Mouse (Mus musculus): Measurements from ENCODE around the gene Naa20. TPM values are rescaled to one million over a fixed set of nuclear protein-coding genes. Genes with fewer than 3 reads are reported as not detected.

Gene Naa20
- polyA plus RNA-seq, 1 experiment, result 43.7 TPM

- no peak for DNase-seq
- TF ChIP-seq POLR2A (IDR thresholded peaks at IDR 0.05; ENCODE audit: low read depth, low read length) (no peak), CTCF (conservative IDR thresholded peaks at IDR 0.05; ENCODE audit: insufficient read depth, insufficient read length, low read depth, low read length) (no peak)
- H3K36me3 ChIP-seq (ENCODE audit: control insufficient read depth, insufficient read depth, low read length), result no peaks in the 10 kb centered on the region
- H3K27me3 ChIP-seq (replicated peaks; ENCODE audit: control insufficient read depth, insufficient read depth, low read length), result no peaks in the 10 kb centered on the region
- 36% methylated on average over 10 of the region's 10 CpGs for WGBS
- no peak overlapping the region for H3K4me3 ChIP-seq (ENCODE audit: insufficient read depth, low read depth, low read length)
- no peaks in the 10 kb centered on the region for H3K4me1 ChIP-seq (ENCODE audit: control insufficient read depth, insufficient read depth, low read length)
- no peak overlapping the region for H3K27ac ChIP-seq (ENCODE audit: insufficient read depth, low read depth, low read length)
These were observed 53.9 kb downstream of the Naa20 start for GRCm38 (mm10) chr2:145955844-145956243.

DNA sequence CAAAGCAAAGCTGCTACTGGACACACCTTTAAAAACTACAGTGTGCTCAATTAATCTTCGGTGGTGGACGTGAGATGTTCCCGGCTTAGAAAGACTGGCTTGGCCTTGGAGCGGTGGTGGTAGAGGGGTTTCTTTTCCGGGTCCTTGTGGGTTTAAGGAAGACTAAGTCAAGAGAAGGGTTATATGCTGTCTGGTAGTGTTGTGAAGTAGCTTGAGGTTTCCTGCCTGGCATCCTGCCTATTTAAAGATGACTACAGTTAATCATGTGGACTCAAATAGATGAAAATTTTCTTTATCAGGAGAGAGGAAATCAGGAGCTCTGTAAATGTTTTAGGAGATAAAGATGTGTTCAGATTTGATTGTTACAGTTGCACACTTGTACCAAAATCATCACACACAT lies 54.4 kb downstream of the Naa20 start:
- Histone ChIP-seq H3K27ac (ENCODE audit: insufficient read depth, low read depth, low read length) (no peak overlapping the region), H3K36me3 (ENCODE audit: control insufficient read depth, insufficient read depth, low read length) (no peaks in the 10 kb centered on the region), H3K27me3 (replicated peaks; ENCODE audit: control insufficient read depth, insufficient read depth, low read length) (no peaks in the 10 kb centered on the region), H3K4me1 (ENCODE audit: control insufficient read depth, insufficient read depth, low read length) (no peaks in the 10 kb centered on the region), H3K4me3 (ENCODE audit: insufficient read depth, low read depth, low read length) (no peak overlapping the region)
- DNase-seq, result no peak
- 19% methylated on average over 5 of the region's 5 CpGs for WGBS
- TF ChIP-seq POLR2A (IDR thresholded peaks at IDR 0.05; ENCODE audit: low read depth, low read length), result no peak
- no peak for TF ChIP-seq CTCF (conservative IDR thresholded peaks at IDR 0.05; ENCODE audit: insufficient read depth, insufficient read length, low read depth, low read length)

DNA sequence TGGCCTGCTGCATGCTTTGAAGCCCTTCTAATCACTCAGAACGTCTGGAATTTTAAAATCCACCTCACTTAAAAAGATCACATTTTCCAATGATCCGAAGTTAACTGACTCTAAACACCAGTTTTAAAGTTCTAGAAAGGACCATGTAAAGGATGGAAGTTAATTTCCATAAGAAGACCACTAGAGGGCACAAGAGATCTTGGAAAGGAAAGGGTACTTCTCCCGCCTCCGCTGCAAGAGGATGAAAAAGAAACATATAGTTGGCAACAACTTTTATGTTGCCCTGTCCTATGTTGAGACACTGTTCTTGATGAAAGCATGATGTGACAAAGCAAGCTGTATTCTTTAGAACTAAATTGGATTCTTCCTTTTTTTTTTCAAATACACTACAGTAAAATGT lies 55.6 kb downstream of the Naa20 start:
- no peak overlapping the region for H3K27ac ChIP-seq (ENCODE audit: insufficient read depth, low read depth, low read length)
- WGBS, result 10% methylated on average over 4 of the region's 4 CpGs
- DNase-seq, result peak; percentile 21

GRCm38 (mm10) chr2:145958097-145958496 lies 56.2 kb downstream of the Naa20 start:
- H3K27ac ChIP-seq (ENCODE audit: insufficient read depth, low read depth, low read length), result no peak overlapping the region
- no peaks in the 10 kb centered on the region for H3K4me1 ChIP-seq (ENCODE audit: control insufficient read depth, insufficient read depth, low read length)
- no peak overlapping the region for H3K4me3 ChIP-seq (ENCODE audit: insufficient read depth, low read depth, low read length)
- 87% methylated on average over 6 of the region's 6 CpGs for whole genome bisulfite sequencing
- H3K27me3 ChIP-seq (replicated peaks; ENCODE audit: control insufficient read depth, insufficient read depth, low read length), result no peaks in the 10 kb centered on the region
- no peaks in the 10 kb centered on the region for H3K36me3 ChIP-seq (ENCODE audit: control insufficient read depth, insufficient read depth, low read length)
- TF ChIP-seq CTCF (conservative IDR thresholded peaks at IDR 0.05; ENCODE audit: insufficient read depth, insufficient read length, low read depth, low read length), result no peak
- no peak for TF ChIP-seq POLR2A (IDR thresholded peaks at IDR 0.05; ENCODE audit: low read depth, low read length)
- DNase-seq, result no peak

More for the DNA sequence above, 55.6 kb downstream of the Naa20 start:
- TF ChIP-seq CTCF (conservative IDR thresholded peaks at IDR 0.05; ENCODE audit: insufficient read depth, insufficient read length, low read depth, low read length) (no peak), POLR2A (IDR thresholded peaks at IDR 0.05; ENCODE audit: low read depth, low read length) (no peak)
- Histone ChIP-seq H3K36me3 (ENCODE audit: control insufficient read depth, insufficient read depth, low read length) (no peaks in the 10 kb centered on the region), H3K27me3 (replicated peaks; ENCODE audit: control insufficient read depth, insufficient read depth, low read length) (no peaks in the 10 kb centered on the region), H3K4me1 (ENCODE audit: control insufficient read depth, insufficient read depth, low read length) (no peaks in the 10 kb centered on the region), H3K4me3 (ENCODE audit: insufficient read depth, low read depth, low read length) (no peak overlapping the region)

DNA sequence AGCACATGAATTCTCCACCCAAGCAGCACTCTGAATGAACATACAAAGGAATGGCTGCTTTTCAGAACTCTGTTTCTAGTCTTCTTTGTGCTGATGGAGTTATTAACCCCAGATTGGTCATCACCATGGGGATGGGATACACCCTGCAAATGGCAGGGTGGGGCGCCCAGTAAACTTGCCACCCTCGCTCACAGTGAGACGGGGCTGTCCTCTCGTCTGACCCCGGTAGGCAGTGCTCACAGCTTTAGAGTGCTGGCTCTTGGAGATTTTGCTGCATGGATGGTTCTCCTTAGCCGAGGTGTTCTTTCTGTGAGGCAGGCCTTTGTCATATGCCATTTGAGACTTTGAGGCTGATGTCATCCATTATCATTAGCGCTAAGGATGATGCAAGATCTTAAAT lies 56.7 kb downstream of the Naa20 start:
- no peak for DNase-seq
- no peak overlapping the region for H3K4me3 ChIP-seq (ENCODE audit: insufficient read depth, low read depth, low read length)
- WGBS, result 85% methylated on average over 7 of the region's 7 CpGs

GRCm38 (mm10) chr2:145961861-145962260 lies 60.0 kb downstream of the Naa20 start:
- H3K27me3 ChIP-seq (replicated peaks; ENCODE audit: control insufficient read depth, insufficient read depth, low read length), result no peaks in the 10 kb centered on the region
- no peak for TF ChIP-seq POLR2A (IDR thresholded peaks at IDR 0.05; ENCODE audit: low read depth, low read length)
- no peak for TF ChIP-seq CTCF (conservative IDR thresholded peaks at IDR 0.05; ENCODE audit: insufficient read depth, insufficient read length, low read depth, low read length)
- H3K4me1 ChIP-seq (ENCODE audit: control insufficient read depth, insufficient read depth, low read length), result no peaks in the 10 kb centered on the region
- 79% methylated on average over 5 of the region's 5 CpGs for WGBS
- DNase-seq, result no peak
- no peaks in the 10 kb centered on the region for H3K36me3 ChIP-seq (ENCODE audit: control insufficient read depth, insufficient read depth, low read length)
- no peak overlapping the region for H3K27ac ChIP-seq (ENCODE audit: insufficient read depth, low read depth, low read length)
- no peak overlapping the region for H3K4me3 ChIP-seq (ENCODE audit: insufficient read depth, low read depth, low read length)

More for the DNA sequence above, 56.7 kb downstream of the Naa20 start:
- no peaks in the 10 kb centered on the region for H3K27me3 ChIP-seq (replicated peaks; ENCODE audit: control insufficient read depth, insufficient read depth, low read length)
- H3K27ac ChIP-seq (ENCODE audit: insufficient read depth, low read depth, low read length), result no peak overlapping the region
- TF ChIP-seq POLR2A (IDR thresholded peaks at IDR 0.05; ENCODE audit: low read depth, low read length), result no peak
- no peak for TF ChIP-seq CTCF (conservative IDR thresholded peaks at IDR 0.05; ENCODE audit: insufficient read depth, insufficient read length, low read depth, low read length)
- no peaks in the 10 kb centered on the region for H3K4me1 ChIP-seq (ENCODE audit: control insufficient read depth, insufficient read depth, low read length)
- no peaks in the 10 kb centered on the region for H3K36me3 ChIP-seq (ENCODE audit: control insufficient read depth, insufficient read depth, low read length)

Other genes with a start within 250 kb of the Naa20 start
- 17.0 and 18.8 TPM in 2 replicates for gene Rin2, start 226.9 kb upstream of the Naa20 start, polyA plus RNA-seq (2012; rRNA removed)
- 0.29 and 0.38 TPM in 2 replicates for gene Cfap61, start 32.7 kb downstream of the Naa20 start, polyA plus RNA-seq (2012; rRNA removed)
- gene Crnkl1, start 32.9 kb downstream of the Naa20 start, polyA plus RNA-seq (2012; rRNA removed), result 5.9 and 8.8 TPM in 2 replicates

Data from kidney, adult 2 months (tissue).